Mouse (Mus musculus) liver, embryonic 14.5 days (tissue): ENCODE results near the gene Fkbp2.

Source experiments
- CTCF ChIP-seq: IDR thresholded peaks from 2 replicates; pipeline ENCODE4 v1.5.1; 2016; ENCODE audit warnings: antibody characterized with exemption, low read depth, control low read depth
- EP300 ChIP-seq: IDR thresholded peaks from 2 replicates; pipeline ENCODE4 v1.6.1; 2016; ENCODE audit warnings: antibody characterized with exemption, low read depth

DNA sequence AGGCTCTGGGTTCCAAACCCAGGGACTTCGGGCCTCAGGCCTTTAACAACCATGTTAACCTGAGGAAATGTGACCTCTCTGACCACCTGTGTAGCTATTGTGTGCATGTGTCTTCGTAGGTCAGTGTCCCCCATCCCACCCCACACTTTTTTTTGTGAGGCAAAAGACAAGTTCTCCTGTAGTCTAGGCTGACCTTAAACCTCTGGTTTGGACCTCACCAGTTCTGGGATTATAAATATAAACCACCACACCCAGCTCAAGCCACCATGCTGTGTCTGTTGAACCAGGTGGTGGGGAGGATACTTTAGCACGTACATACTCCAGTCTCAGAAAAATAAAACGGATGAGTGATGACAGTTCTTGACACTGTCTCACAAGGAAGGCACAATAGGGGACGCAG is 30.4 kb downstream of the Fkbp2 start:
- TF ChIP-seq CTCF, result no peak
- no peak for TF ChIP-seq EP300
